Mouse (Mus musculus) frontal cortex, adult (tissue): ENCODE results near the gene Dock9.
"Not testable (repeated sequence)": the region's sequence is repeated elsewhere in the genome, so short reads cannot be mapped to it uniquely, and the experiment has no call there.

Source experiments
- ATAC-seq: cut with Nextera tagmentation; 2 replicates; pipeline ENCODE4 v1.9.2; 2017; ENCODE audit warnings: mild to moderate bottlenecking, moderate library complexity, mixed read lengths; ENCODE audit not compliant: low TSS enrichment

Gene Dock9

DNA sequence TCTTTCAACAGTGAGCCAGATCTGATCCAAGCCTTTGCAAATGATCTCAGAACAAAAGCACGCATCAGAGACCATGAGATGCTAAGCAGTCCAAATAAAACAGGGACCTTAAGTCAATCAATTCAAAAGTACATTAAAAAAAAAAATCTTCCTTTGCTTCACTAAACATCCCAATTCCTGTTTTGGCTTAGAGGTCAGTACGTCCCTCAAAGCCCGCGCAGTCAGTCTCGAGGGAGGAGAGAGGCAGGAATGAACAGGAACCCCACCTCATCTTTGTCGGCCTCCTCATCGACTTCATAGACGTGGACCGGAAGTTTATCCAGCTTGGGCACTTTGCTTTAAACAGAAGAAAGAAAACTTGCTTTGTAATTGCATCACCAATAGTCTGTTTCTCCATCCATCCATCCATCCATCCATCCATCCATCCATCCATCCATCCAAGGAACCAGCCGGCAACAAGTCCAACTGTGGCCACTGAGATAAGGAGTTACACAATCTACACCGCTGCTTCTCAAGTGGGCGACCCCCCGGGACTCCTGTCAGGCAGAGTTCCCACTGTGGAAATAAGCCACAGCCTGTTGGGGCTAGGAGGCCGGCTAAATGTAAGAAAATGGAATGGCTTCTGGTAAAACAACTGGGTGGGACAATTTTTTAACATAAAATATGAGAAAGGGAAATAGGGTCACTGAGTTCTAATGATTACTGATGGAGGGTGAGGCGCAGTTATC lies 137.3 kb downstream of the Dock9 start:
- no peak for ATAC-seq

DNA sequence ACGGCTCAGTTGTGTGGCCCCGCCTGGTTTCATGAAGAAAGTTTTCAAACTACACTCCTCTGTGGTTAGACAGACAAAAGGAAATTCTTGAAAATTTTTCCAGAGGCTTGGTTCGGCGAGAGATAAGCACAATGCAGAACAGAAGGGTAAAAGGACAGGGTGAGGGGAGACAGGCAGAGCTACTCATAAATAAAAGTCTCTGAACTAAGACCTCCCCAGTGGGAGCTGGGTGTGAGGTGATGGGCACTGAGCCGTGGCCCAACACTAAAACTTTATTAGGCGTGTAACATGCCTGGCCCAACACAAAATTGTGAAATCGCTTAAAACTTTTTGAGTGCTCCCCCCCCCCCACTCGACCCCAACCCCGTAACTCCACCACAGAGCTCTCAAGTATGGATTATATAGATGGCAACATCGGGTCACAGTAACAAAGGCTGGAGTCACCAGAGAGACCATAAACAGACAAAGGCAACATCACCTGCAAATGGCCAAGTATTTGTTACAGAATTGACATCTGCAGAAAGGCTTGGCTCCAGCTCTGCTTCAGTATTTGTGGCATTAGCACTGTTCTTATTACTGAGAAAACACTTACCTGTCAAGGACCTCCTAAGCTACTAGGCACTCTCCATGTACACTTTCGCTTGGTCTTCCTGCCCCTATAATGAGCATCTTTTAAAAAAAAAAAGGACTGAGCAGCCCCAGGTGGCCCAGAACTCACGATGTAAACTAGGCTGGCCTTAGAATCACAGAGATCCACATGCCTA lies 138.4 kb downstream of the Dock9 start:
- no peak for ATAC-seq

DNA sequence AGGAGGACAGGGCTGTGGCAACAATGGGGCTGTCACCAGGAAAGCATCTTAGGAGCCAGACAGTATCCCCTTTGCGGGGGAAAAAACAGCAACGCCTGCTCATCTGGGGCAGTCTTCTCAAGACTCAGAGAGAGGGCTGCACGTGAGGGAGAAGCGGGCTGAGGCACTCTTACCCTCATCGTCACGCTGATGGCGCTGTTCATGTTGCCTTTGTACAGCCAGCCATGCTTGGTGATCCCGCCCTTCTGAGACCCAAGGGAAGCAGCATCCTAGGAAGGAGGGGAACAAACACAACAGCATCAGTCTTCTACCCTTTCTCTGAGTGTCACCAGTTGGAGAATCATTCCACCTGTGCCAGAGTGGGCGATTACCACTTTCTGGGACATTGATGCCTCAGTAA lies 139.1 kb downstream of the Dock9 start:
- ATAC-seq, result no peak

DNA sequence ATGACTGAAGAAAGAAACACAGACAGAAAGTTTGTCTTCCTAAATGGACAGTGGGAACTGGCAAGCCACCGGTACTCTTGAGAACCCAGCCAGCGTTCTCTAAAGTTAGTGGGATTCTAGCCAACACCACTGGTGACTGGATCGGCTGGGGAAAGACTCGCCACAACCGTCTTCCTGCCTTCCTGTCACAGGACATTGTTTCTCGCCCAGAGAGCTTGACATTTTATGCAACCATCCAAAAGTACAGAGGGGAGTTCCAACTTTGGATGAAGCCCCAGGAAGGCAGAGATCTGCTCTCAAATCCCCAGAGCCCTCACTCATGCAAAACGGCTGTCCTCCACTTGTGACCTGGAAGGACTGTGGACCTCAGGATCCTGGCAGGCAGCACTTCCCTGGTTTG lies 140.0 kb downstream of the Dock9 start:
- ATAC-seq, result no peak

DNA sequence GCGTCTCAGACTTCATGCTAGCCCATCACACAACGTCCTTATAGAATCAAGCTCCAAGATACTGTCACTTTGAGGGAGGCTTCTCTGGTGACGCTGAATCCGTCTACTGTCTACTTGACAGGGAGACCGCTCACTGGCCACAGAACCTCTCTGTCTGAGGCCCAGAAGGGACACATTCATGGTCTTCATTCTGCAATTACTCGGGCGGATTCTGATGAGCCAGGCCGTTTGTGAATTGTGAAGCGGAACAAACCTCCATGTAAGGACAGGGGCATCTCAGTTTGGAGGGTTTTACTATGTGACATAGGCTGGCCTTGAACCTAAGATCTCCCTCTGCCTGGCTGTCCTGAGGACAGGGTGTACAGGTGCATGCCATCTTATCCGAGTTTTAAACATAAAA lies 140.7 kb downstream of the Dock9 start:
- no peak for ATAC-seq

DNA sequence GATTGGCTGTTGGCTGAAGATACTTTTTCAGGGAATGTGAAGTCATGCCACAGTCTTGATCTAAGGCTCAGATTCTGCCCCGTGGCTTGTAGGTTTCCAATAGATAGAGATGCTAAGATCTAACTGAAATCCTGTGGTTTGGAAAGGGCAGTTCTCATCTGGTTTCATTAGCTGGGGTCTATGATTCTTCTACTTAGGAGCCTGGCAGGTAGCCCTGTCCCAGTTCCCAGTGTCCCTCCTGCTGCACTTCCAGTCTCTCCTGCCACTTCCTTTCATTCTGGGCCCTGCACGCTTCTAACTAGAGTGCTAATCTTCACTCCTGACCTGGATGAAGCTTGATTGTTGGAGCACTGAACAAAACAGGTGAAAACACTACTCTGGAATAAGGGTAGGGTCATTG lies 142.7 kb downstream of the Dock9 start:
- ATAC-seq, result no peak

DNA sequence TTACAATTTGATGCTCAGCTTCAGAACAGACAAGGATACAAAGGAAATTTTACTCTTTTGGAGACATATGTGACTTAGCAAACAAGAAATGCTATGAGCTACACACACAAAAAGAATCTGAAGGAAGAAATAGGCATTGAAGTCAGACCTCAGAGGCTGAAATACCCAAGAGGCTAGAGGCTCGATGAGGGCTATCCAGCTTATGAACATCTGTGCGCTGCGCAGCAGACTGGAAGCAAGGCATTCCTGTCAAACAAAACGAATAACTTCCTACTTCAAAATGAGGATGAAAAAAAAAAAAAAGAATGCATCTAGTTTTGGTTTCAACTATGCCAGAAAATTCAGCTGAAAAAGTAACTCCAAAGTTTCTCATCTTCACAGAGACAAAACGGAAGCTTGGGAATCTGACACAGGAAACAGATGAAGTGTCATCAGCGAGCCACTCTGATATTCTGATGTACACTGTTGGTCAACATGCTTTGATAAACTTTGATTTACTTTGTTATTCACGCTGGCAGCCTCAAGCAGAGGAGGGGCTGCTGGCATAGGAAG lies 143.1 kb downstream of the Dock9 start:
- ATAC-seq, result no peak

DNA sequence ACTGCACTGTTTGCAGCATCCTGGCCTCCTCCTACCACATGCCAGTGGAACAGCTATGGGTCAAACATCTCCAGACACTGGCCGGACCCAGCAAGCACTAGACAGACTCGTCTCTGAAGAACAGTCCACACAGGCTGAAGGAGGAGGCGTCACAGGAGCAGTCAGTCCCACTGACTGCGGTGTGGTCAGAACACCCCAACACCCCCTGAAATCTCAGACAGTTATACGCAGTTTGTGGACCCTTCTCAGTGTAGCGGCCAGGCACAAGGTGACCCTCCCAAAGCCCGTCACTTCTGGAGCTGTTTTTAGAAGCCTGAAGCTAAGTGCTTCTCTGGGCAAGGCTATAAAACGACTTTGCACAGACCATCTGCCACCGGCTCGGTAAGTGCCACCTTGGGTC lies 143.9 kb downstream of the Dock9 start:
- ATAC-seq, result no peak

DNA sequence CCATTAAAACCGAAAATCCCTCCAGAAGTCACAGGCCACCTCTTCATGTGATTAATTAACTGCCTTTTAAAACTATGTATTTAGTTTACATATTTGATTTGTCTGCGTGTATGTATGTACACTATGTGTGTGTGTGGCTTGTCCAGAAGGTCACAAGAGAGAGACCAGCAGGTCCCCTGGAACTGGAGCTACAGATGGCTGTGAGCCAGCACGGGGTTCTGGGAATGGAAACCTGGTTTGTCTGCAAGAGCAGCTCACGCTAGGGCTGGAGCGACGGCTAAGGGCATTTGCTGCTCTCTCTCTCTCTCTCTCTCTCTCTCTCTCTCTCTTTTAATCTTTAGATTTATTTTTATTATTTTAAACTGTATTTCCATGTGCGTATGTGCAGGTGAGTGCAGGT lies 144.4 kb downstream of the Dock9 start:
- ATAC-seq, result no peak

DNA sequence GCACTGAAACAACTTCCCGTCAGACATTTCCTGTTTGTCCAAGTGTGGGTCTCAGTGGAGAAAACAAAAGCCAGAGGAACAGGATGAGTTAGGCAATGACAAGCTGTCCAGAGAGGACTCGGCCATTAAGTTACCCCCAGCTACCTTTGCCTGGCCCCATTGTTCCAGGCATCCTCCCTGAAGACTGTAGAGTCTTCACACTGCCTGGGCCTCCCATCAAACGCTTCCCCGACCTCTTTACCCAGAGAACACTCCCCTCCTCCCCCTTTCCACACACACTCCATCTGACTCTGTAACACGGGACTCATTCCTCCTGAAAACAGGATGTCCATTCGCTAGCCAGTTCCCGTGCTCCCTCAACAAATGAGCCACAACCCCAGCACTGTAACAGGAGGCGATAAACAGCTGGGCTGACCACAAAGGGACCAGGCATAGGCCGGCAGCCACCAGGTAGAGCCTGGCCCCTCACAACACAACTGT lies 149.0 kb downstream of the Dock9 start:
- no peak for ATAC-seq

DNA sequence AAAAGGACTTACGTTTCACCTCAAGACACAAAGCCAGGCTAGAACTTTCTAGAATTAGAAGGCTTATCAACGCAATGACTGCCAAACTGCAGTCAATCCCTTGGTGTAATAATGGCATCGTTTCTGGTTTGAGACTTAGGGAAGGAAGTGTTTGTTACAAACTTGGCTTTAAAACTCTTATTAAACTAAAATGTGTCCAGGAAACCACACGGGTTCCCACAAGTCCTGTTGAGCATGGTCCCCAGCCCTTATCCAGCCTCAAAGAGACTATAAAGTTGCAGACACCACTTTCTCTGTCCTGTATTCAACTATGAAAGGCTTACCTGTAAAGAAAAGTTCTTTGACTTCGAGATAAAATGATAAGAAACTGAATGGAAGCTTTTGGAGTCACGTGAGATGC lies 149.9 kb downstream of the Dock9 start:
- no peak for ATAC-seq

DNA sequence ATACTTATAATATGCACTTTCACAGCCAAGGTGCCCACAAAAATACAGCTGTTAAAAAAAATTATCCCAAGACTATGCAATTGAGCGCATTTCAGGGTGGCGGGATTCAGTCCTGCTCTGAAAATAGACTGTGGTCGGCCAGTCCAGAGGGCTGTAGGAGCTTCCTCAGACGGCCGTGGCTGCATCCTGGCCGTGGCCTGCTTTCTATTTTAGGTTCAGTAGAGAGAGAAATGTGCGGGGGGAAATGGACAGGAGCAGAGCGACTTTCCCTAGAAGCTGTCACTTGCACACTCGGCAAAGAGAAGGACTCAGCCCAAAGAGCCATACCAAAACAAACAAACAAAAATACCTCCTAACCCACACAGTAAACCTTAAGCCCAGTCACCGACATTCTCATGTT lies 151.0 kb downstream of the Dock9 start:
- ATAC-seq, result peak; percentile 59

DNA sequence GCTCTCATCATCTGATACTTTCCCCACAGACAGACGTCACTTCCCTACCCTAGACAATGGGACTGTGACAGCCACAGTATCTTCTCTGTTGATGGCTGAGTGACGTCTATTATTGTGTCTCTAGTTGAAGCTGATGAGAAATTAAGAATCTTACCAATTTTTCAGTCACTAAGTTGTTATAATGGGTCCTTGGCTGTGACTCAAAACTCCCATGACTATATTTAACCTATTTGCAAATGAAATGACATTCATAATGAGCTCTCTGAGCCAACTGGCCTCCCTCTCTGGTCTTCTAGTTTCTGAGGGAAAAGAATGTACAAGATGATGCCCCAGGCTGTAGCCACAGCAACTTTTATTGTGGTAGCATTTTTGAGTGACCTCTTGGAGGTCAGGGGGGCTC lies 153.3 kb downstream of the Dock9 start:
- no peak for ATAC-seq

DNA sequence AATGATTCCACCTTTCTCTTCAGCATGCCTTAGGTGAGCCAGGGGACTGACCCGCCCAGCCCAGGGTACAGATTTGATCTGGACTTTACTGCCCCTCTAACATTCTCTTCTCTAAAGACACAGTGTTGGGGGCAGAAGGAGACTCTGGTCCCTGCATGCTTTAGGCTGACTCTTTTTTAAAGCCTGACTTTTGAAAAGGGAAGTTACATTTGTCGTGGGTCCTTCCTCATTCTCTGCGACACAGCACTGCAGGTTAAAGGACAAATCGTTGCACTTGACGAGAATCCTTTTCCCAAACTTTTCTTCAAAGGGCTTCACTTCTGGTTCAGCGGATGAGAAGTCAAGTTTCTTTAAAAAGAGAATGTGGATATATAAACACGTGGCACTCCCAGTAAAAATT lies 156.4 kb downstream of the Dock9 start:
- no peak for ATAC-seq

DNA sequence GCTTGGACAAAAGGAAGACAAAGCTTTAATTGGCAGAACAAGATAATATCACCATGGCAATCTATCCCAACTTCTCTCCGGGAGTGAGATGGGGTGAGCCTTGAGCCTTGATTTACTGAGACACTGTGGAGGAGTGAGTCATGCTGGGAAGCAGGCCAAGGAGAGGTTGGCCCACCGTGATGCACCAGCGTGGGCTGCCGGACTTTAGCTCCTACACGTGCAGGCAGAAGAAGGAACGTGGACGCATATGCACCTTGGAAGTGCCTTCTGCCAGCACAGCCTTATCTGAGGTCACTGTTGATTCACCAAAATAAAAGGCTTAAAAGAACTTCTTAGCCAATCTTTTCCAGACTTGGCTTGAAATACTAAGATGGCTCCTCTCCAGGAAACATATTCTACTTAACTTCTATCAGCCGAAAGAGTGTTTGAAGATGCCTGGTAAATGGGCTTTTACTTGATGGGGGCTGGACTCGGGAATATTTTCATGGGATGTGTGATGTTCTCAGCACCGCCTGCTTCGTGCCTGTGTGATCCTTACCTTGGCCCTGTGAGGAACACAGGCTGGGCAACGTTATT lies 160.6 kb downstream of the Dock9 start:
- peak; percentile 64 for ATAC-seq

DNA sequence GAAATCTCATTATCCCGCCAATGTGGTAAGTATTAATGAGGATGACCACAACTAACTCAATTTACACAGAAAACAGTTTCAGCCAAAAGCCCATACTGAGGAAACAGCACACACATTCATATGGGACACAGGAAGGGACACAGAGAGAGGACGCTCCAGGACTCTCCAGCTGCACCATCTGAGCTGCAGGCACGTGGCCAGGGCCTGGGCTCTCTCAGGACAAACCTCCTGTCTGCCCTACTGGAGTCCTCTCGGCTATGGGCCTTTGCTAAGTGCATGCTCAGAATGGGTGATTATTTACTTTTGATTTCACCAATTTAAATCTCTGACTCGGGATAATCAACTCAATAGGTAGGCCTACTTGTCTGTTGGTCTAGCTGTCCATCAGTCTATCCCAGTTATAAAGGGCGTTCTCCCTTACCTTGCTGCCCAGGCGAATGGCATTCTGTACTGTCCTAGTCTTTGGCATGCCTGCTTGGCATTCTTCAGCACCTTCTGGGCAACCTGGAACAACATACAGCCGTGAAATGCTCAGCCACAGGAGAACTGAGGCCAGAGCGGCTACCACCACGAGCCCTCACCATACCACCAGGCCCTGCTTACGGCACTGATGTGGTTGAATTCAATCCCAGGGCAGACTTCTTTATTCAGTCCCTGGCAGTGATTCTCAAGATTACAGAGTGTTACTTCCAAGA lies 162.8 kb downstream of the Dock9 start:
- peak; percentile 41; the same call in 1 of the 2 replicates for ATAC-seq

DNA sequence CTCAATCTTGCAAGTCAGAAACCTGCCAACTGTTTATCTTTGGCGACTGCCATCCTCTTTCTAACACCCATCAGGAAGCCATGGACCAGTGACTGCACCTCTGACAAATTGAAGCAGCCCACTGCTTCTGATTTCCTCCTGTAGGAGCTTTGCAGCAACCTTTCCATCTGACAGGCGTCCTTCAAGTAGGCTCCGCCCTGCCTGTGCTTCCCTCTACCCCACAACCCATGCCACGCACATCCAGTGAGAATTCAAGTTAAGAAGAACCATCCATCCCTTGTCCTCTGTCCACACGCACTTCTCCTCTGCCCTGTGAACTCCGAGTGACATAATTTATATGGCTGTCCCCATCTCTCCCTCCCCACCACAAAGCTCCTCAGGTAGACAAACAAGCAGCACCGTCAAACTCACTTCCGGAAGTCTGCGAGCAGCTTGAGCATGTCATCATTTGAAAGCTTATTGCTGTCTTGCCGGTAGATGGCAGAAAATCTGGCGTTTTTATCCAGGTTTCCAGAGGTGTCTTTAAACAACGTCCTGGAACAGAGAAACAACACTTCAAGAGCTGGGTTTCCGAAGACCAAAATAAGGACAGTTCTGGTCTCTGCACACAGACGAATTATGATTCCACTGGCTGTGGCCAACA lies 163.4 kb downstream of the Dock9 start:
- peak; percentile 7; the same call in 1 of the 2 replicates for ATAC-seq

DNA sequence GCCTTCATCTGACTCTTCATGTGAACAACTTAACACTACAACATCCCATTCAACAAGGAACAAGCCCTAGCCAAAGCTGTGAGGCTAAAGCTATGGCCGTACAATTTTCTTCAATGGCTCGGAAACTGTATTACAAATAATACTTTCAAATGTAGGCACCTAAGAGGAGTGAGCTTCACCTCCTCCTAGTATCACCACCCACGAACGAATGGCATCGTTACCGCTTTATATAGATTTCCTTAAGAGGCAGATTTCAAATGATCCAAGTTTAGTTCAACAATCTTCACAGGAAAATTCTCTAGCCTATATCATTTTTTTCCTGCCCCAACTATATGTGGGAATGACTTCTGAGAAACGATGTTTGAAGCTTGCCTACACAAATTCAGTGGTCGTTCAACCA lies 165.7 kb downstream of the Dock9 start:
- ATAC-seq, result peak; percentile 50

DNA sequence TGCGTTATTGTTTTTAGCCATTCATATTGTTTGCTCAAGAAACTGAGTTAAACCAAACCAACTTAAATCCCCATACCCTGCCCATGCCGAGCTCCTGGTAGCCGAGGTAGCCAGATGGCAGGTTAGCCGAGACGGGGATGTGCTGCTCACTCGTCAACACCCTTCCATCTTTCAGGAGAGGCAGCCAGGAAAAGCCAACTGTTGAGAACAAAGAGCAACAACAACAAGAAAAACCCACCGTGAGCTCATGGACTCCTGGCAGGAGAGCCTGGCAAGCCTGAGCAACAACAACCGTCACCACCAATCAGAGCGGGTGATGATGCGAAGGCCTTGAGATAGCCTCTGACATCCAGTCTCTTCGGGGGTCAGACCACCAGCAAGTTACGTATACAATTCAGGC lies 170.9 kb downstream of the Dock9 start:
- no peak for ATAC-seq

DNA sequence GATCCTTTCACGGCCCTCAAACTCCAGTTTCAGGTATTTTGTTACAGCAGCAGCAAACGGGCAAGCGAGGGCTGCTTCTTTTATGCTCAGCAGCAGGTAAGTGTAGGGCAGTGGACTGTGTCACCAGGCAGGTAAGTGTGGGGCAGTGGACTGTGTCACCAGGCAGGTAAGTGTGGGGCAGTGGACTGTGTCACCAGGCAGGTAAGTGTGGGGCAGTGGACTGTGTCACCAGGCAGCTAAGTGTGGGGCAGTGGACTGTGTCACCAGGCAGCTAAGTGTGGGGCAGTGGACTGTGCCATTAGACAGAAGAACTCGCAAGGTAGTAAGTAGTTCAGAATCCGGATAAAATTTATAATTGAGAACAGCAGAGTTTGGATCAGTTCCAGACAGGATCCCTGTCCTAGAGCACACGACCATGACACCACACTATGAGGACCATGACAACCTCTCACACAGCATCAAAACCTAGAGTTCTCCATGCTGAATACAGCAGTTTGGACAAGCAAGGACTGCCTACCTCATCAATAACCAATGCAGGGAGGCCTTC lies 173.6 kb downstream of the Dock9 start:
- ATAC-seq, result not testable (repeated sequence)

DNA sequence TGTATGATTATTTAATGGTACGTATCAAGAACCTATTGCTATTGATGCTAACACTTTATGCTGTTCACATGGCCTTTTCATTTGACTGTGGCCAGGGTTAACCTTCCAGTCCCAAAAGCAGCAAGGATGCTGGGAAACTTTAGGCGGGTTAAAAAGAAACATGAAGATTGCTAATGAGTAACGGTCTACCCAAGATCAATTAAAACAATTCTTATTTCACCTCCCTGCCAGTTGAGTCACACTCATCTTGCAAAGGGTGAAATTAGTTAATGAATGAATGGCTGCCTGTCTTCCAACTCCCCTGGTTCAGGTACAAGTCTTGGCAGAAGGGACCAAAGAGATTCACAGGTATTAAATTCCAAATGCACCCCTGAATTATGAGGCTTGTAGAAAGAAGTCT lies 175.8 kb downstream of the Dock9 start:
- ATAC-seq, result no peak
